ENCODE assay signal across 11 mouse cellular contexts in the genomic region with DNA sequence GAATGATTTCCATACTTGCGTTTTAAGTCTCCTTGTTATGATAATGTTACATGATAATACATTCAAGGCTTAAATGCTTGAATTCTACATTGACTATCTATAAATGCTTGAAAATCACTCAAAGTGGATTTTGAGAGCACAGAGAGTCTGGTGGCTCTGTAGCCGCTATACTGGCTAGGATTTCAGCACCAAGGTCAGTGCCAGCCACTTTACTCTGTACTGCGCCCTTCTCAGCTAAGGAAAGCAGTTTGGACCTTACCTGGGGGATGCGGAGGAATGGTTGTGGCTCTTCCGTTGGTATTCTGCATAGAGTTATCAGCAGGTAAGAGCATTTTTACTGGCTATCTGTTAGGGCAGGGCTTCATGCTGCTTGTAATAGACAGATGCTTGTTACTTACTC.
DNase-seq lines count a peak whose midpoint lies in the region; ATAC-seq and TF ChIP-seq lines count a peak whose summit lies in the region.
"Had no signal": no experiment of that assay in that cellular context is flagged by ENCODE, and none has a peak within 500 bp of the region (broad histone marks: within the 10 kb centered on the region; RNA-seq: fewer than 3 reads in every experiment).

No protein-coding gene starts in this region.

- no peak overlapping the region for H3K27ac ChIP-seq in kidney, postnatal 0 days
- no peak overlapping the region for H3K27ac ChIP-seq in left cerebral cortex, adult 2 months
- H3K27ac ChIP-seq: neural tube, embryonic 13.5 days had no signal

- H3K4me3 ChIP-seq in kidney, postnatal 0 days (replicated peaks; ENCODE audit: low read depth, low read length), result no peak overlapping the region
- H3K4me3 ChIP-seq in left cerebral cortex, adult 2 months, result no peak overlapping the region
- H3K4me3 ChIP-seq: neural tube, embryonic 13.5 days had no signal

- no peak for TF ChIP-seq CTCF in kidney, postnatal 0 days (IDR thresholded peaks at IDR 0.05; ENCODE audit: low read depth)
- TF ChIP-seq CTCF in left cerebral cortex, adult 2 months (IDR thresholded peaks at IDR 0.05), result no peak

- H3K9me3 ChIP-seq in kidney, postnatal 0 days (replicated peaks; ENCODE audit: low read length), result no peaks in the 10 kb centered on the region
- H3K9me3 ChIP-seq: neural tube, embryonic 13.5 days had no signal

- no peak overlapping the region for H3K9ac ChIP-seq in kidney, postnatal 0 days (ENCODE audit: low read depth, low read length)
- H3K9ac ChIP-seq: neural tube, embryonic 13.5 days had no signal

- no peak overlapping the region for H3K4me2 ChIP-seq in kidney, postnatal 0 days (ENCODE audit: low read length)
- H3K4me2 ChIP-seq: neural tube, embryonic 13.5 days had no signal

- ATAC-seq in kidney, postnatal 0 days (replicated peaks; ENCODE audit: low FRiP score, low read depth), result no peak

- no peaks in the 10 kb centered on the region for H3K36me3 ChIP-seq in kidney, postnatal 0 days (ENCODE audit: insufficient read depth, low read length)
- H3K36me3 ChIP-seq: neural tube, embryonic 13.5 days had no signal

- WGBS in kidney, postnatal 0 days, result 15% methylated on average over 5 of the region's 5 CpGs

- no peaks in the 10 kb centered on the region for H3K27me3 ChIP-seq in kidney, postnatal 0 days (ENCODE audit: insufficient read depth, low read length)
- H3K27me3 ChIP-seq: neural tube, embryonic 13.5 days had no signal

- peak; percentile 70 for DNase-seq in kidney, postnatal 0 days (ENCODE audit: low spot score)
- no peak for DNase-seq in kidney, adult 11 months
- DNase-seq in 3T3-L1 (ENCODE audit: low read depth, low spot score) (peak; percentile 36), 416B (ENCODE audit: low read depth) (peak; percentile 4)
- peak; percentile 65 for DNase-seq in forelimb bud, embryonic 11.5 days (ENCODE audit: low read depth, low spot score)
- no peak for DNase-seq in c-Kit-positive CD71-positive TER-119-positive erythroid progenitor cells, embryonic 14.5 days (ENCODE audit: low spot score)
- no peak for DNase-seq in left cerebral cortex, adult 2 months (ENCODE audit: extremely low spot score in 1 of 2, low spot score in 2 of 2)
- no peak for DNase-seq in gastrocnemius, postnatal 36 days
- DNase-seq: cerebellum, adult 9-10 months; lung, adult 2 months had no signal

- H3K4me1 ChIP-seq in kidney, postnatal 0 days (replicated peaks; ENCODE audit: insufficient read depth, low read length), result no peaks in the 10 kb centered on the region

- intact Hi-C loops in left cerebral cortex, adult 2 months (cut with DNase I), result no loop called here
- intact Hi-C loops in gastrocnemius, postnatal 36 days (cut with DNase I), result no loop called here

Comparison
In these comparisons a context has a peak if more than half of its experiments do, and no peak if none do; other contexts are left out.
1. DNase-seq: peak in kidney, postnatal 0 days (single experiment), 3T3-L1 (single experiment), 416B (single experiment) and forelimb bud, embryonic 11.5 days (single experiment); none in kidney, adult 11 months (single experiment), c-Kit-positive CD71-positive TER-119-positive erythroid progenitor cells, embryonic 14.5 days (single experiment), left cerebral cortex, adult 2 months (0 of 2) and gastrocnemius, postnatal 36 days (0 of 2).